Mouse (Mus musculus): ENCODE measurements around the gene Whrn.

The Whrn gene

DNA sequence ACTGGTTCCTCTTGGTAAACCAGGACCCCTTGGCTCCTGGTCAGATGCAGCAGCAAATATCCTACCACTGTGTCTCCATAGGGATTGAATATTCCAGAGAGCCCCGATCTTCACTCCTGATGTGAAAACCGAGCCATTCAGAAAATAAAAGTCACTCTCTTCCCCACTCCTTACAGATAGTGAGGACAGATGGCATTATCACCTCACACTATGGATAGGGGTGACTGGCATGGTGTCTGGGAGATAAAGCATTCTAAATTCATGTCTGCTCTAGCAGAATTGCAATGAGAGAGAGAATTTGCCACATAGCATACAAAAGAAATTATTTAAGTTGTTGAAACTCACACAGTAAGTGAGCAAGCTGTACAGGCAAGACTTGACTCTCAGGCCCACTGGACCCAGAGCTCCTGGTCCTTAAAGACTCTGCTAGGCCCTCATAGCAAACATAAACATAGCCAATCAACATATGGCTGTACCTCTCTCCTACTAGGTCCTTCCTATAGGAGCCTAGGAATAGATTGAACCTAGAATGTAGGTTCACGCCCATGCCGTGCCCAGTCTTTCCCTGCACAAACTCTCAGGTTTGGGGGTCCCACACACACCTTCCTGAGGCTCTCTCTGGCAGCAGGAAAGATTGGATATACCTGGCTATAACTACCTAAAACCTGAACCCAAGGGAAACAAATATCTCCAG is 113.0 kb downstream of the Whrn start:
- DNase-seq (ENCODE audit: low read depth, low spot score): no peak

DNA sequence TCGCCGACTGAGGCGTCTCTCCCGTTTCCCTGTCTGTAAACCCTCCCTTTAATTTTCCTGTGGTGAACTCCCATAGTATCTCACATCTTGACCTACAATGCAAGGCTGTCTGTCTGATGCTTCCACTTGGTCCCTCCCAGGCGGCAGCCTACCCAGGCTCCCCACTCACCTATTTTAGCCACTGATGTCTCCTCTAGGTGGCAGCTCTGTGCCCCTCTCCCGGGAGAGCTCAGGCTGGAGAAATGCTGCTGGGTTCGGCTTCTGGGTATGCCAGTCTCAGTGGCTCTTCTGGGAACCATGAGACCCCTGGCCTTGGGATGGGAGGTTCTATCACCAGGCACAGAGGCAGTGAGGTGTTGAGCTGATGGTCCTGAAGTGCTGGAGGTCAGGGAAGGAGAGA is 118.3 kb downstream of the Whrn start:
- DNase-seq (ENCODE audit: low read depth, low spot score): no peak

GRCm38 (mm10) chr4:63375367-63375766 is 120.4 kb downstream of the Whrn start:
- DNase-seq (ENCODE audit: low read depth, low spot score): peak; percentile 55

- DNase-seq (ENCODE audit: low read depth, low spot score): no peak
Measured at GRCm38 (mm10) chr4:63374331-63374730, 121.5 kb downstream of the Whrn start.

DNA sequence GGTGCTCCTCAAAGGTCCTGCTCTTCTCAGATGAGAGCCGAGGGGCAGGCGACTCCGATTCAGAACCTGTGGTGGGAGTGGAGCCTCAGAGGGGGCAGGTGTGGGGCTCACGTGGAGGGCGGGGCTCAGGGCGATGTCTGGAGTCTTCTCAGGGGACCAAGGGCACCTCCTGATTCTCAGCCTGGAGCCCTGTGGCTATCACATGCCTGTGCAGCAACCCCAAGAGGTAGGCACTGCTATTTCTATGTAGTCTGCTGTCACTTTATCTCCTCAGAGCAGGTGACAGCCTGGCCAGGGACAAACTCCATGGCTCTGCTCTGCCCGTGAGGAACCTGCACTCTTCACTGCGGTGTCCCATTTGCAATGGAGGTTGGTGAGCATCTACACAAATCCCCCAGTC is 122.4 kb downstream of the Whrn start:
- no peak for DNase-seq (ENCODE audit: low read depth, low spot score)

DNA sequence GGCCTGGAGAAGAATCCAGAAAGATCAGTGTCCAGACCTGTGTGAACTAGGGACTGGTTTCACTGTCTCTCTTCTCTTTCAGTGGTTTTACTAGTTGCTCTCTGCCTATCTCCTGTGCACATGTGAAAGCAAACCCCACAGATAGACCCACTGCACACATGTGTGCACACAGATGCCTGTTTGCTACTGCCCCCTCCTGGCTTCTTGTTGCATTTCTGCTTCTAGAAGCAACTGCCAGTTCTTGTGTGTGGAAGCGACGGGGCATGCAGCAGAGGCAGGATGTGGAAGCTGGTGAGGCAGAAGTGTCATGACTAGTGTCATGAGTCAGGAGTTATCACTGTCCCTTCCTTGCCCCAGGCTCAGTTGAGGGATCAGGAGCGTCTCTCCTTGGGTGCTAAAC is 123.9 kb downstream of the Whrn start:
- DNase-seq (ENCODE audit: low read depth, low spot score): no peak

- no peak for DNase-seq (ENCODE audit: low read depth, low spot score)
Measured at GRCm38 (mm10) chr4:63370897-63371296, 124.9 kb downstream of the Whrn start.

GRCm38 (mm10) chr4:63368577-63368976 is 127.2 kb downstream of the Whrn start:
- DNase-seq (ENCODE audit: low read depth, low spot score): peak; percentile 68

All from skeletal muscle tissue, adult 2 months (tissue).